Mouse (Mus musculus) liver, adult 2 months (tissue): Measurements from ENCODE around the gene Cenpm. TPM values are rescaled to one million over a fixed set of nuclear protein-coding genes. Genes with fewer than 3 reads are reported as not detected.

Experiments used
- DNase-seq: peaks from one replicate; pipeline ENCODE4 v3.0.0-alpha.2; 2011; ENCODE audit warnings: low read depth, low spot score; ENCODE audit errors: extremely low read depth
- H3K27ac ChIP-seq: fragments of 200-500 bp; replicated peaks from 2 replicates; pipeline ENCODE4 v1.5.1; 2012; ENCODE audit warnings: low read depth, mild to moderate bottlenecking, control low read depth, inconsistent platforms, low read length; ENCODE audit not compliant: insufficient read depth
- H3K27me3 ChIP-seq: fragments of 200-500 bp; 2 replicates; pipeline ENCODE4 v1.6.1; 2012; ENCODE audit warnings: mild to moderate bottlenecking, moderate library complexity, low read length, inconsistent platforms; ENCODE audit not compliant: control insufficient read depth, insufficient read depth
- H3K36me3 ChIP-seq: fragments of 200-500 bp; 2 replicates; pipeline ENCODE4 v1.6.1; 2012; ENCODE audit warnings: low read length, inconsistent platforms; ENCODE audit not compliant: control insufficient read depth, insufficient read depth
- H3K4me1 ChIP-seq: fragments of 200-500 bp; 2 replicates; pipeline ENCODE4 v1.6.1; 2011; ENCODE audit warnings: low read length; ENCODE audit not compliant: control insufficient read depth, insufficient read depth
- H3K4me3 ChIP-seq: fragments of 200-500 bp; 2 replicates; pipeline ENCODE4 v1.5.1; 2011; ENCODE audit warnings: low read depth, mild to moderate bottlenecking, control low read depth, low read length, moderate library complexity; ENCODE audit not compliant: insufficient read depth
- H3K79me2 ChIP-seq: fragments of 200-500 bp; 2 replicates; pipeline ENCODE4 v1.6.1; 2012; ENCODE audit warnings: inconsistent platforms, mild to moderate bottlenecking, low read length, moderate library complexity; ENCODE audit not compliant: control insufficient read depth, insufficient read depth
- H3K9ac ChIP-seq: fragments of 200-500 bp; 2 replicates; pipeline ENCODE4 v1.6.1; 2012; ENCODE audit warnings: low read depth, mild to moderate bottlenecking, control low read depth, inconsistent platforms, low read length
- CTCF ChIP-seq: fragments of 200-500 bp; IDR thresholded peaks from 2 replicates; pipeline ENCODE4 v1.5.1; 2011; ENCODE audit warnings: low read depth, low read length, control low read depth
- POLR2A ChIP-seq: fragments of 200-500 bp; IDR thresholded peaks from 2 replicates; pipeline ENCODE4 v1.6.1; 2011; ENCODE audit warnings: low read length, control low read depth; ENCODE audit not compliant: insufficient read depth; ENCODE audit errors: extremely low read depth
- WGBS: fragments of 180-500 bp; shearing (Covaris S2); methylation state at CpG from one replicate; pipeline ENCODE4 v1.1.7; 2018; 5-methylcytosine and 5-hydroxymethylcytosine counted together
- polyA plus RNA-seq: library from polyadenylated mRNA; depleted of rRNA; stranded (reverse); fragments of >200 nt; gene quantifications from 2 replicates; pipeline ENCODE4 v1.2.3, GENCODE M21; 2012
- total RNA-seq: library from RNA; depleted of rRNA; stranded (reverse); fragments of >200 nt; gene quantifications from 2 replicates; pipeline ENCODE4 v1.2.3, GENCODE M21; 2014

Cenpm gene
- total and polyA plus RNA-seq, 2 experiments: 3.0 to 11.5 TPM

- TF ChIP-seq CTCF (no peak), POLR2A (no peak)
- peak overlapping the region; percentile 12; the same call in 1 of the 2 replicates for H3K27ac ChIP-seq
- H3K4me1 ChIP-seq: peaks cover 9% of the 10 kb centered on the region
- DNase-seq: no peak
- WGBS: 17% methylated on average over 34 of the region's 34 CpGs
- peak overlapping the region; percentile 6; the same call in 1 of the 2 replicates for H3K9ac ChIP-seq
- peaks cover 2% of the 10 kb centered on the region; the same call in 1 of the 2 replicates for H3K36me3 ChIP-seq
- no peaks in the 10 kb centered on the region for H3K79me2 ChIP-seq
- peaks cover 10% of the 10 kb centered on the region for H3K27me3 ChIP-seq
- H3K4me3 ChIP-seq: no peak overlapping the region
Measured at GRCm38 (mm10) chr15:82207105-82207459, 37.5 kb downstream of the Cenpm start.

- H3K27ac ChIP-seq: peak overlapping the region; percentile 63
- H3K4me1 ChIP-seq: peaks cover 9% of the 10 kb centered on the region
- peaks cover 5% of the 10 kb centered on the region; the same call in 1 of the 2 replicates for H3K36me3 ChIP-seq
- no peak for TF ChIP-seq CTCF
- no peak for TF ChIP-seq POLR2A
- peaks cover 5% of the 10 kb centered on the region; the same call in 1 of the 2 replicates for H3K27me3 ChIP-seq
- H3K9ac ChIP-seq: no peak overlapping the region
- 13% methylated on average over 9 of the region's 9 CpGs for WGBS
- H3K79me2 ChIP-seq: no peaks in the 10 kb centered on the region
- peak; percentile 96 for DNase-seq
- no peak overlapping the region for H3K4me3 ChIP-seq
Measured at GRCm38 (mm10) chr15:82206365-82207104, 38.0 kb downstream of the Cenpm start.

- TF ChIP-seq POLR2A (no peak), CTCF (no peak)
- WGBS: 85% methylated on average over 10 of the region's 10 CpGs
- Histone ChIP-seq H3K4me1 (peaks cover 9% of the 10 kb centered on the region), H3K4me3 (no peak overlapping the region), H3K36me3 (peaks cover 10% of the 10 kb centered on the region; the same call in 1 of the 2 replicates), H3K27ac (no peak overlapping the region), H3K27me3 (no peaks in the 10 kb centered on the region), H3K9ac (no peak overlapping the region), H3K79me2 (no peaks in the 10 kb centered on the region)
- no peak for DNase-seq
Measured at GRCm38 (mm10) chr15:82204680-82205371, 39.7 kb downstream of the Cenpm start.

GRCm38 (mm10) chr15:82203611-82204351 lies 40.8 kb downstream of the Cenpm start:
- Histone ChIP-seq H3K4me1 (peaks cover 9% of the 10 kb centered on the region), H3K36me3 (peaks cover 14% of the 10 kb centered on the region), H3K27me3 (no peaks in the 10 kb centered on the region), H3K9ac (no peak overlapping the region), H3K79me2 (no peaks in the 10 kb centered on the region), H3K4me3 (no peak overlapping the region), H3K27ac (no peak overlapping the region)
- no peak for TF ChIP-seq POLR2A
- 92% methylated on average over 20 of the region's 20 CpGs for WGBS
- DNase-seq: no peak

GRCm38 (mm10) chr15:82203090-82203489 lies 41.5 kb downstream of the Cenpm start:
- WGBS: 95% methylated on average over 10 of the region's 10 CpGs

More at GRCm38 (mm10) chr15:82203090-82203489, 41.5 kb downstream of the Cenpm start:
- H3K27me3 ChIP-seq: no peaks in the 10 kb centered on the region
- H3K4me1 ChIP-seq: peaks cover 9% of the 10 kb centered on the region
- no peak overlapping the region for H3K27ac ChIP-seq
- no peak overlapping the region for H3K9ac ChIP-seq
- peaks cover 14% of the 10 kb centered on the region for H3K36me3 ChIP-seq
- H3K79me2 ChIP-seq: no peaks in the 10 kb centered on the region
- no peak for DNase-seq
- no peak overlapping the region for H3K4me3 ChIP-seq
- TF ChIP-seq POLR2A (no peak), CTCF (no peak)
